Mouse (Mus musculus) neural tube, embryonic 10.5 days (tissue): ENCODE results near the gene D030056L22Rik.

Experiments used
- DNase-seq: peaks from one replicate; pipeline ENCODE4 v3.0.0-alpha.2; 2017; ENCODE audit warnings: low spot score; ENCODE audit errors: extremely low spot score

D030056L22Rik gene

GRCm38 (mm10) chr19:18712866-18713300, at the start of gene D030056L22Rik:
TSS of gene D030056L22Rik (plus strand) at chr19:18713193.
- DNase-seq: peak; percentile 98

DNA sequence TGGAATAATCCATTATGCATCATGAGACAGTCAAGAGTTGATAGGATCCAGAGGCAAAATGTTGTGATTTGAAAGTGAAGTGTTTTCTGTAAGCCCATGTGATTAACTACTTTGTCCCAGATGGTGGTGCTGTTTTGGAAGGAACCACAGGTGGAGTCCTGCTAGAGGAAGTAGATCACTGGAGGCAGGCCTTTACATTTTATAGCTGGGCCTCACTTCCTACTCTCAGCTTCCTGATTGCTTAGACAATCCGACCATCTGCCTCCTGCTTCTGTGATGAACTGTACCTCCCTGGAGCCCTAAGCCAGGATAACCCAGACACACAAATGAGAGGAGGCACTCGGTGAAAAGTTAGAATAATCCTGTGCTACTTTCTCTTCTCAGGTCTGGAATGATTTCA, 49.1 kb upstream of the D030056L22Rik start:
- DNase-seq: no peak

DNA sequence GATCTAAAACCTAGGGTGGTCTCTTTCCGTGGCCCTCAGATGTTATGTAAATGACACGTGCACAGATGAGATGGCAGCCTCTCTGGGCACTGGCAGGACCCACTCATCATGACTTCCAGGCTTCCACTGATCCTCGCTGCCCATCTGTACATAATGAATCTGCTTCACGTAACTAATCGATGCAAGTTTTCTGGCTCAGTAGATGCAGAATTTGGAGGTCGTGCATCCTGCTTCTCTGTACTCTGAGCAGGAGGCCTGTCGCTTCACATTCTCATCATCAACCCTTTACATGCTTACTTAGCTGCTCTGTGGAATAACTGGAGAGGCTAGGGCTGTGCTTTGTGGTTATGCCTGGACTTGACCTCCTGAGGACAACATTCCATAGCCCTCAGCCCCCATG, 46.0 kb upstream of the D030056L22Rik start:
- DNase-seq: no peak

GRCm38 (mm10) chr19:18669551-18669950, 43.4 kb upstream of the D030056L22Rik start:
- no peak for DNase-seq

- DNase-seq: peak; percentile 97
Observed at GRCm38 (mm10) chr19:18670608-18671007, 42.4 kb upstream of the D030056L22Rik start, which contains the start of gene Carnmt1. TSS of gene Carnmt1 (plus strand) at chr19:18670764.

- DNase-seq: peak; percentile 73
Observed at GRCm38 (mm10) chr19:18671056-18671741, 41.8 kb upstream of the D030056L22Rik start.

DNA sequence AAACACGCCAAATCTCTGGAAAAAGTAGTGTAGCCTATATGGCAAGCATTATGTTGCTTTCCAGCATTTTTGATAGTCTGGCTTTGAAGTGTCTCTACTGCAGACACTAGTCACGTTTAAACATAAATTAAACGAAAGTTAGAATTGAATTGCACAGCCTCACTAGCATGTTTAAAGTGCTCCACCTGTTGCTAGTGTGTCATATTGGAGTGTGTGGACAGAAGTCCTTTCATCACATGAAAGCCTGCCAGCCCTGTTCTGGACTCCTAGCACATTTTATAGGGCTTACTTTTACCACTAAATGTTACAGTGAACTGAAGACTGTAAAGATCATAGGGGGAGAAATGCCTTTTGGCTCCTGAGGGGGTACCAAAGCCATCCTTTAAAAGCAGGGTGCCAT, 40.5 kb upstream of the D030056L22Rik start:
- DNase-seq: no peak

DNA sequence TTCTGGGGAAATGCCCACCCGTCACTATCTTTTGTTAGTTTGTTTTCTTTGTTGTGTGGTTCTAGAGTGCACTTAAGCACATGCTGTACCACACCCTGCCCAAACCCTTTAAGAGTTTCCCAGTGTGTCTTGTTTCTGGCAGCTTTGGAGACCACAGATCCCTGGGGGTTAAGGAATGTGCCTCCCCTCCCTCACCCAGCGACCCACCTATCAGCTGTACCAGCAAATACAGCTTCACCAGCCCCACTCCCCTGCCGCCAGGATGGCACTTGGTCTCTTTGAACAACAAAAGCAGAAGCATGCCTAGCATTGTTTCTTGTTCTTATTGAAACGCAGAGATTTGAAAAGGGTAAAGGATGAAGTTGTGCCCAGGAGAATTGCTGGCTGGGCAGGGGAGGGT, 39.9 kb upstream of the D030056L22Rik start:
- no peak for DNase-seq

DNA sequence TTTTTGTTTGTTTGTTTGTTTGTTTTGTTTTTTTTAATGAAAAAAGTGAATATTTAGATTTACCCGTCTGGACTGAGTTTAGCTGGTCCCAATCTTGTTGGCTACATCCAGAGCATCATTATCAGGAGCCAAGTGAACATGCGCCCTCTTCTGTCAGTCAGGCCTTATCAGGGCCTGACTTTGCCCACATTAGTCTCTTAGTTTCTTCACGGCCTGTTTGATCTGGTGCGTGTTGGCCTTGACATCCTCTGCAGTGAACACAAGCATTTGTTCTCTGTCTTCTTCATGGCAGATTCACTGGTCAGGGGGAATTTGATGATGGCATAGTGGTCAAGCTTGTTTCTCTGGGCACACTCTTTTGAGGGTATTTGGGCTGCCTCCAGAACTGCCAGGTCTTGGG, 30.9 kb upstream of the D030056L22Rik start:
- DNase-seq: no peak

DNA sequence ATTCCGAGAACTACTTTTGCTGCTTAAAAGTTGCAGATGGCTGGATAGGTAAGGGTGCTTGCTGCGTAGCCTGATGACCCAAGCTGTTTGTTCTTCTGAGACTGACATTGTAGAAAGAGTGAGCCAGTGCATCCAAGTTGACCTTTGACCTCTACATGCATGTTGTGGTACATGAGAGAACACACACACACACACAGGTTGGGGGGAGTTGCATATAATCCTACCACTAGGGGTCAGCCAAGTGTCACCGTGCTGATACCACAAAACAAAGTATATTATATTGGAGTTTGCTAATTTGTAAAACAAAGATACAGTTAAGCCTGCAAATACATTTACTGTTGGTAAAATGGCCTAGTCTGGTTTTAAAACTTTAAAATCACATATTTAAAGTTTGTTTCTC, 25.4 kb upstream of the D030056L22Rik start:
- DNase-seq: no peak

DNA sequence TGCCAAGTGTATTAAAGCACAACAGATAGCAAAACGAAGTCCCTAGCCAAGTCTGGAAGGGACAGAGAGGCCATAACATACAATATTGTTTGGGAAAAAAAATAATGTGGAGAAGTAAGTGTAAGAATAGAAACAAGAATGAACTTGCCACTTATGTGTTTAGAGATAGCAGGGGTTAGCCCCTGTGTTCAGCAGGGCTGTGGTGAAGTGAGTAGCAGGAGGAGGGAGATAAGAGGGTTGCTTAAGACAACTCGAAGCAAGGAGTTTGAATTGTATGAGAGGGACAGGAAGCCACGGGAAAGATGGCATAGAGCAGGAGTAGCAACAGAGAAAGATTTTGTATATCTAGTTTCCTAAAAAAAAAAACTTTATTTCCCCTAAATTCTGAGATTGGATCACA, 20.8 kb upstream of the D030056L22Rik start:
- no peak for DNase-seq

DNA sequence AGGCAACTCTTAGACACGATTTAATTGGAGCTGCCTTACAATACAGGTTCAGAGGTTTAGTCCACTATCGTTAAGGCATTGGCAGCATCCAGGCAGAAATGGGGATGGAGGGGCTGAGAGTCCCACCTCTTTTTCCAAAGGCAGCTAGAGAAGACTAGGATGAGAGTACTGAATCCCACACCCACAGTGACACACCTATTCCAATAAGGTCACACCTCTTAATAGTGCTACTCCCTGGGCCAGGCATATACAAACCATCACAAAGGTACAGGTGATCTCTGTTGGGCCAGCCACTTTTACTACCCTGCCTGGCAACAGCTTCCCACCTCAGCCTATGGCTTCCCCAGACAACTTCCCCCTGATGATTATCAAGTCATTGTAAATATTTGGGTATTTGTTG, 20.2 kb upstream of the D030056L22Rik start:
- no peak for DNase-seq

DNA sequence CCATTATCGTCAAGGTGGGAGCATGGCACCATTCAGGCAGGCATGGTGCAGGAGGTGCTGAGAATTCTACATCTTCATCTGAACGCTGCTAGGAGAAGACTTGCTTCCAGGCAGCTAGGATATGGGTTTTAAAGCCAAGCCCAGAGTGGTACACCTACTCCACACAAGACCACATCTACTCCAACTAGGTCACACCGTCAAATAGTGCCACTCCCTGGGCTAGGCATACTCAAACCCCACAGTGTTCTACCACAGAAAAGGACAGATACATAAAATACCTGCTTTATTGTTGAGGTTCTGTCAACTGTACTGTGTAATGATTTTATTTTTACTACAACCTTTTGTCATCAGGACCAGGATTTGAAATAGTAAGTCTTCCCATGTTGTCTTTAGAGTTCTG, 17.9 kb upstream of the D030056L22Rik start:
- DNase-seq: no peak

DNA sequence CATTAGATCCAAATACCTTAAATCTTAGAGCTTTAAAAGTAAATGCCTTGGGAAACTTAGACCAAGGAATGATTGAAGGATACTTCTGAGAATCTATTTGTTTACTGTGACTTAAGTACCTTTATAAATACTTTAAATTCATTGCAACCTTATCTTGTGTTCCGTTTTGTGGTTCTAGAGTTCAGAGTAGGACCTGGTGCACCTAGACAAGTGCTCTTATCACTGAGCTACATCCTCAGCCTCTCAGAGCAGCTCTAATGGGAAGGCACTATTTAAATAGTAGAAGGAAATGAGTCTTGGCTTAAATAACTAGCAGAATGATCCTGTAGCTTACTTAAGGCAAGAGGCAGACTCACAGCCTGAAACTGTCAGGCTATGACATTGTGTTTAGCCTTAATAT, 17.4 kb upstream of the D030056L22Rik start:
- DNase-seq: no peak

DNA sequence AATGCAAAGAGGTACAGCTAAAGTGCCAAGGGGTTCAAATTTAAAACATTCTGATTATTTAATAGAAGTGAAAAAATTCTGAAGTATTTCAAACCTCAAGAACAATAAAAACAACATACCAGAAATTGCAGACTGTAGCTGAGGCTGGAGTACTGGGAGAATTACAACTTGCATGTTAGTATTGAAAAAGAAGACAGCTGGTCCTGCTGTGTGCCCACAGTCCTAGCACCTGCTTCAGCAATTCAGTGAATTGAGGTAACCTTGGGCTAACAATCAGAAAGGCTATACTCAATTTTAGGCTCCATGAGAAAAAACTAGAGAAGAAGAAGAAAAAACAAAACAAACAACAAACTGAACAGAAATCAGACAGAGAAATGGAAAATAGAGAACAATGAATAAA, 4.9 kb upstream of the D030056L22Rik start:
- no peak for DNase-seq

- DNase-seq: no peak
Observed at GRCm38 (mm10) chr19:18710903-18711302, 2.1 kb upstream of the D030056L22Rik start.

DNA sequence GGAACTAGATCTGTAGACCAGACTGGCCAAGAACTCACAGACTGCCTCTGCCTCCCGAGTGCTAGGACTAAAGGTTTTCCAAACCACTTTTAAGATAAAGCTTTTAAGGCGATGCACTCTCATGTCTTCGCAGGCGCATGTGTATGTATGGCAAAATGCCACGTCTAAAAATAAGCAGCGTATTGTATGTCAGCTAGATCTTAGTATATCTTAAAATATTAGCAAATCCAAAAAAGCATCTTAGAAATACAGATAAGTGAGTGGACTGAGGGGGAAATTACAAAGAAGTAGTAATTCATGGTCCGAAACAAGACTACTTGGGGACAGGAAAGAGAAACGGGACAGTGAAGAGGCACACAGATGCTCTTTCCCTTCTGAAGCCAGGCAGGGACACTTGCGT, 1.4 kb upstream of the D030056L22Rik start:
- no peak for DNase-seq

DNA sequence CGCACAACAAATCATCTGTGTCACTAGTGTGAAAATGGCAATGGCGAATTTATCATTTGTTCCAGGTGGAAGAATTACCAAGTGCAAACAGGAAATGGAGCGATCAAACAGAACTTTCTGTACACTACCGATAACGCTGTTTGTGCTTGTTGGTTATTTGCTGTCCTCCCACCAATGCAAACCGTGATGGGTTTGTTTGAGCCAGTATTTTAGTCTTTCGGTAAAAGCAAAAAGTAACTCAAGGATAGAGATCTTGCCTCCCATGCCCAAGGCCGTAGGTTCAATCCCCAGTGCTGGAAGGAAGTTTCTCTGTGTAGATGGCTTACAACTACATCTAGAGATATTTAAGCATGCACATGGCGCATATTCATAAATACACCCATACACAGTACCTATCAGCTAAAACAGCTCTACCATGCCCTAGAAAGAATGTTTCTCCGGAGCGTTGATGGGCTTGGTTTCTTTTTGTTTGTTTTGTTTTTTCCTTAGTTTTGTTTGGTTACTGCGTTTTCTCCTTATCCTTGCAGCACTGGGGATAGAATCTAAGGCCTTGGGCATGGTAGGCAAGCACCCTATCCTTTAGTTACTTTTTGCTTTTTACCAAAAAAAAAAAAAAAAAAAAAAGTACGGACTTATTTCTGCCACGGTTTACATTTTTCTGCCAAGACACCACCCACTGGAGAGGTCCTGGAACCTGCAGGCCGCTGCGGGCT, 684 bp upstream of the D030056L22Rik start:
- DNase-seq: peak; percentile 19

DNA sequence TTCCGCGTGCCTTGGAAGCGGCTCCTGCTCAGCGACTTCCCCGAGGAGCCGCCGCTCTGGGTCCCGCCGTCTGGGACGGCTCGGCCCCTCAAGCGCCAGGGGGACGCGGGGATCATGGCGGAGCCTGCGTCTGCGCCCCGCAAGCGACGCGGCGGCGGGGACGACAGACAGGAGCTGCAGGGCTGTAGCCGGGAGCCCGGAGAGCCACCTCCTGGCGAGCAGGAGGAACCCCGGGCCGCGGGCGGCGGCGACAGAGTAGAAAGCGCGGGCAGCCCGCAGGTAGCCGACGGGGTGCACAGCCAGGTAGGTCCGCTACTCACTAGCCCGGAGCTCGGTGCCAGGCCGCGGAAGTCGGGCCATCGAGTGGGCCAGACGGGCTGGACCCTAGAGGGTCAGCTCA, 364 bp downstream of the D030056L22Rik start:
- DNase-seq: peak; percentile 64

- DNase-seq: peak; percentile 55
Observed at GRCm38 (mm10) chr19:18716374-18716773, 3.4 kb downstream of the D030056L22Rik start.

DNA sequence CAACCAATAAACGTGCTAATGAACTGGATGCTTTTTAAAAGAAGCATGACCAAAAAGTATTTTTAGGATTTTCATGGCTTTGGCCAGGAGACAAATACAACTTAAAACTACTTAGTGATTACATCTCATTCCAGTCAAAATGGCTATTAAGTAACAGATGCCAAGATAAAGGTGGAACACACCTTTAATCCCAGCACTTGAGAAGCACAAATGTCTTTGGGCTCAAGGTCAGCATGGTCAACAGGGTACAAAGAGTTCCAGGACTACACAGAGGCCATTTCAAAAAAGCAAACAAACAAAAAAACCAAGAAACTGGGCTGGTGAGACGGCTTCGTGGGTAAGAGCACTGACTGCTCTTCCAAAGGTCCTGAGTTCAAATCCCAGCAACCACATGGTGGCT, 7.3 kb downstream of the D030056L22Rik start:
- DNase-seq: no peak

DNA sequence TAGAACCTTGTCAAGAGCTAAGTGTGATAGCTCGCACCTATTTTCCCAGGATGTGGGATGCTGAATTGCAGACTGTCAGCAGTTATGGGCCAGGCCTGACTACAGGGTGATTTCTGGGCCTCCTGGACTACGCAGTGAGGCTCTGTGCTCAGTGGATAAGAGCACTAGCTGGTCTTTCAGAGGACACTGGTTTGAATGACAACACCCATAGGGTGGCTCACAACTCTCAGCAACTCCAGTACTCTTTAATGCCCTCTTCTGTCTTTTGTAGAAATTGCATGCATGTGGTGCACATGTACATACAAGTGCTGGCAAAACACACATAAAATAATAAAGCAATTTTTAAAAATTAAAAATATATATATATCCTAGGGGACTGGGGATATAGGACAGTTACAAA, 12.2 kb downstream of the D030056L22Rik start:
- no peak for DNase-seq

- no peak for DNase-seq
Observed at GRCm38 (mm10) chr19:18730255-18730654, 17.3 kb downstream of the D030056L22Rik start.
